Mouse (Mus musculus): ENCODE data around the gene Slc4a1. TPM values are rescaled to one million over a fixed set of nuclear protein-coding genes. Genes with fewer than 3 reads are reported as not detected.

Gene Slc4a1
- total RNA-seq, 1 experiment from 2014 or later: 1.0 TPM

DNA sequence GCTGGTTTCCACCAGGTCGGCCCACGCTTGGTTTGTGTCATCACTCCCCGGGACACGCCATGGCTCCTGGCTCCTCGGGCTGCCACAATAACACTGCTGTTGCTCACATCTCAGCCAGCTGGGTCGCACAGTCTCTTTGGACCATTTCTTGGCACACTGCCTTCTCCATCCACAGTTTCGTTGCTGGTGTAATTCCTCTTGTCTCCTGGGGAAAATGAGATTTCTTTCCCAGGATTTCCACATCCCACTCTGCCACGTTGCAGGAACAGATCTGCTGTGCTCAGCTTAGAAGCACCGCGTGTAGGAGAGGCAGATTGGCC, 45.4 kb downstream of the Slc4a1 start:
- DNase-seq: peak; percentile 69

- peak; percentile 89 for DNase-seq
Measured at GRCm38 (mm10) chr11:102319941-102320685, 45.9 kb downstream of the Slc4a1 start.

DNA sequence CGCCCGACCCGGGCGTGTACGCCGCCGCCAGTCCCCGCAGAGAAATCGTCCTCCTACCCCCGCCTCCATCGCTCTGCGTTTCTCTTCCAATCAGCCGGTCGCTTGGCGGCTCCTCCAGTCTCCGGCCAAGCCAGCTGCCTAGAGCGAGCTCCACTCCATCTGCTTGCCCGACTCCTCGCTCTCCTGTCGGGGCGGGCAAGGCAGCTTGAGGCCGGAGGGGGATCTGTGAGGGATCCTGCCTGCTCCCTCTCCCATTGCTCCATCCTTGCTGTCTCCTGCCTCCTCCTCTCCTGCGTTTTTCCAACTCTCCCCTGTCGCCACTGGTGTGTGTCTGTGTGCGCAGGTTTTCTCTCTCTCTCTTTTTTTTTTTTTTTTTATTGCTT, 46.6 kb downstream of the Slc4a1 start, which contains the start of gene Ubtf:
Ubtf (minus strand) TSS at position 333 of the 383 bp plus-strand sequence.
- DNase-seq: peak; percentile 84

GRCm38 (mm10) chr11:102318576-102319409, 47.2 kb downstream of the Slc4a1 start:
- DNase-seq: peak; percentile 71

DNA sequence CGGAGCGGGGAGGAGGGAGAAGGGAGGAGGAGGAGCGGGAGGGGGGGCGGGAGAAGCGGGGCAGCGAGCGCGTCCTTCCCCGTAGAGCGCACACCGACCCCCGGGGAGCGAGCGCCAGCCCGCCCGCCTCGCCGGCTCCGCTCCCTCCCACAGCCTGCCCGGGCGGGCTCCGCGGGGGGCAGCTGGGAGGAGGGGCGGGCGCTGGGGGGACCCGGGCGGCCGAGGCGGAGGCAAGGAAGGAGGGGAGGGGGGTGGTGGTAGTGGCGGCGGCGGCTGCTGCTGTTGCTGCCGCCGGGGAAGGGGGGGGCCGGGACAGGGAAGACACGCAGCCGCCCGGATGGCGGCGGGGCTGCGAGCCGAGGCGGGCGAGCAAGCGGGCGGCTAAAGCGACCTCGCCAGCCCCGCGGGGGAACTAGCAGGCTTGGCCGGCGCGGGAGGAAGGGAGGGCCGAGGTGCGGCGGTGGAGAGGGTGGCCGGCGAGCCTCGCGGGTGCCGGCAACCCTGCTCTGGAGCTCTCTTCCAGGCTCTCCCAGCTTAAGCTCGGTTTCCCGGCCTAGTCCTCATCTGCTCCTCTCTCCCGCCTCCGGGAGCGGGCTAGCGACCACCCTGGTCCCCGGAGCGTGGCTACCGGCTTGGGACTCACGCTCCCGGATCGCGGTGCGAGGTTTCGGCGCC, 48.0 kb downstream of the Slc4a1 start:
- DNase-seq: peak; percentile 81

GRCm38 (mm10) chr11:102317298-102317900, 48.6 kb downstream of the Slc4a1 start:
- peak; percentile 52 for DNase-seq

- DNase-seq: peak; percentile 93
Measured at GRCm38 (mm10) chr11:102316572-102317297, 49.3 kb downstream of the Slc4a1 start.

GRCm38 (mm10) chr11:102315690-102316571, 50.1 kb downstream of the Slc4a1 start:
- no peak for DNase-seq

- no peak for DNase-seq
Measured at GRCm38 (mm10) chr11:102314321-102314720, 51.7 kb downstream of the Slc4a1 start.

- DNase-seq: no peak
Measured at GRCm38 (mm10) chr11:102312586-102312985, 53.4 kb downstream of the Slc4a1 start.

DNA sequence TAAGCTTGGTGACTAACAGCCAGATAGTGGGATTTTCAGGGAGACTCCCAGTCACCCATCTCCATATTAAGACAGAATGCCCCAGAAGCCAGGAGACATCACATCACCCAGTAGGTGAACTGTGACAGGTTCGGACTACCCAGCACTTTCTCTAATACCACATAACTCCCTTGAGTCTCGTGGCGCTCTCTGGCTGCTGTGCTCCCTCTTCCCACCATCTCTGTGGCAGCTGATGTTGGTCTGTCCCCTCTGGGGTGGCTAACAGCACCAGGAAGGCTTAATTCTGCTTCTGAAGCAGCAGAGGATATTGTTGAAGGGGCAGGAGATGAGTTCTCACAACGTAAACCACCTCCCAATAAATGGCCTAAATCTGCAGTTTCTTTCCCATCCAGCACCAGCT, 54.0 kb downstream of the Slc4a1 start:
- no peak for DNase-seq

GRCm38 (mm10) chr11:102310768-102311695, 55.0 kb downstream of the Slc4a1 start:
- peak; percentile 29 for DNase-seq

DNA sequence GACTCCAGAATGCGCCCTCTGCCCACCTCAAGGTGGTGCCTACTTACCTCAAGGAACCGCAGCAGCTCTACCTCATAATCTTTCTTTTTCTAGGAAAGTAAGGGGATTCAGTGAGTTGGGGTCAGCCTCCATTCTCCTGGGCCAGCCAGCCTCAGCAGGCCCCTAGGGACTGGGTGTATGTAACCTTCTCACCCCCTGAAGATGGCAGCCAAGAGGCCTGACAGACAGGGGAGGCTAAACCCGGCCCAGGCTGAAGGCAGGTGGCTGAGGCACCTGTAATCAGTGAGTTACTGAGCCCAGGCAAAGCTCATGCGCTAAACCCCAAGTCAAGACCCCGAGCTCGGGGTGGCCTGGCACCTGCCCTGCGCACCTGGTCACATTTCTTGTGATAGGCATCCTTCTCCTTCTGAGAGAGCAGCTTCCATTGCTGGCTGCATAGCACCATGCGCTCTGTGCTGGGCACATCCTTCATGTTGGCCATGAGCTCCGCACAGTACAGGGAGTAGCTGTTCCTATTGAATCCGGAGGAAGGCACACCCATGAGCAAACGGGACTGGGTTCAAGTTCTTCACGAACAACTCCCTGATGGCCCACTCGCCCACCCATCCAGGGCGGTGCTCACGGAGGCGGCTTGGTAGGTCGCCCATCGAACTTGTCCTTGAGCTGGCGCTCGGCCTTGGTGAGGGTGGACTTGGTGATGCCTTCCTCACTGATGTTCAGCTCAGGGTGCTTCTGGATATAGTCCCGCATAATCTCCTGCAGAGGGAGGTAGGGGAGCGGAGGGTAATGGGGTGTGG, 56.0 kb downstream of the Slc4a1 start:
- peak; percentile 53 for DNase-seq

GRCm38 (mm10) chr11:102308979-102309378, 57.0 kb downstream of the Slc4a1 start:
- DNase-seq: peak; percentile 98

- DNase-seq: no peak
Measured at GRCm38 (mm10) chr11:102308104-102308503, 57.9 kb downstream of the Slc4a1 start.

DNA sequence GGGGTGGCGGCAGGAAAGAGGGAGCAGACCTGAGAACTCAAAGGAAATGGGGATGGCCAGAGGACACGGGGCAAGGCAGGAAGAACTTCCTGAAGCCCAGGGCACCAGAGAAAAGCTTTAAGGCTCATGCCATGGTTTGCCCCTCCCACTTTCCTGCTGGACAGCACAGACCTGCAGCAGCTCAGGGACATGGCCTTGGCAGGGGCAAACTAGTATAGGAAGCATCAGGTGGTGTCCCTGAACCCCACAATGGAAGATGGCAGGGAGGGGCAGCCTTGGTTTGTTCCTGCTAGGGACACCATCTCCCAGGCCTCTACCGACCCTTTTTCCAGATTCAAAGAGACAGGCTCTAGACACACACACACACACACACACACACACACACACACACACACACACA, 60.6 kb downstream of the Slc4a1 start:
- DNase-seq: no peak

- no peak for DNase-seq
Measured at GRCm38 (mm10) chr11:102304141-102304540, 61.9 kb downstream of the Slc4a1 start.

- DNase-seq: peak; percentile 47
Measured at GRCm38 (mm10) chr11:102299839-102300238, 66.2 kb downstream of the Slc4a1 start.
